Mouse (Mus musculus) neutrophil, adult 59 days (primary cell): ENCODE results near the gene Wt1. TPM values are rescaled to one million over a fixed set of nuclear protein-coding genes. Genes with fewer than 3 reads are reported as not detected.

ENCODE experiments used
- total RNA-seq, 2 experiments: library from RNA; stranded (reverse); gene quantifications; 1 replicate in 1 of 2; 2 replicates in 1 of 2; pipeline ENCODE4 v1.2.4; 2023

Gene Wt1
- total RNA-seq: not detected

DNA sequence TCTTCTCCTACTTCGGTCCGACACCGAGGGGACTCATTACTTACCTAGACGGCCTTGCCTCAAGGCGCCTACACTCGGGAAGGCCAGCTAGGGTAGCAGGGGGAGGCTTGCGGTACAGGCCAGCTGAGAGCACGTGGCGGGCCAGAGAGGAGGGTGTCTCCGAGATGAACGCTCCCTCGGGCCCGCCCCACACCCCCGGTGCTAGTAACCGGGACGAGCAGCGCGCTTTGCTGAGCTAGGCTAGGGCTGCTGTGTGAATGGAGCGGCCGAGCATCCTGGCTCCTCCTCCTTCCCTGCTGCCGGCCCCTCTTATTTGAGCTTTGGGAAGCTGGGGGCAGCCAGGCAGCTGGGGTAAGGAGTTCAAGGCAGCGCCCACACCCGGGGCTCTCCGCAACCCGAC lies at the start of gene Wt1:
Gene Wt1 (plus strand): TSS at position 251 of the 400 bp plus-strand sequence.

DNA sequence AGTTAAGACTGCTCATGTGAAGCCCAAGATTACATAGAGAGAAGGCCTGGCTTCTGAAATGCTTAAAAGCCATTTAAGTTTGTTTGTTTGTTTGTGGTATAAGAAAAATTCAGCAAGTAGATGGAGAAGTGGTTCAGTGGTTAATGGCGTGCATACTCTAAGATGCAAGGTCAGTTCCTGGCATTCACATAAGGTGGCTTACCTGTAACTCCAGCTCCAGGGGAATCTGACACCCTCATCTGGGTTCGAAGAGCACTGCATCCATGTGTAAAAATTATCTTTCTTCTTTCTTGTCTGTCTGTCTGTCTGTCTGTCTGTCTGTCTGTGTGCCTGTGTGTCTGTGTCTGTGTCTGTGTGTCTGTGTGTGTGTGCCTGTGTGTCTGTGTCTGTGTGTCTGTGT lies 34.6 kb upstream of the Wt1 start, which contains the start of gene Gm11060:
Gene Gm11060 (plus strand): TSS at position 301 of the 400 bp plus-strand sequence.

Other genes with a start within 250 kb of the Wt1 start
- gene Eif3m, start 109.4 kb upstream of the Wt1 start, total RNA-seq: 10 to 100 TPM; 64.0 to 66.4 TPM
- gene Gm11060, start 34.5 kb upstream of the Wt1 start, total RNA-seq: not detected
- gene Them7, start 97.8 kb downstream of the Wt1 start, total RNA-seq: not detected